Mouse (Mus musculus) gastrocnemius, adult 2 months (tissue): ENCODE results near the gene Scn4b. TPM values are rescaled to one million over a fixed set of nuclear protein-coding genes. Genes with fewer than 3 reads are reported as not detected.
A peak's percentile ranks its signal among the peaks of the same experiment; 100 is the strongest.

Source experiments
- DNase-seq: peaks from one replicate; pipeline ENCODE4 v3.0.0; 2022
- H3K27ac ChIP-seq: fragments of 200-600 bp; 2 replicates; pipeline ENCODE4 v1.8.1; 2022; ENCODE audit warnings: mild to moderate bottlenecking
- H3K4me3 ChIP-seq: fragments of 200-600 bp; 2 replicates; pipeline ENCODE4 v1.8.1; 2022; ENCODE audit warnings: mild to moderate bottlenecking, moderate library complexity
- CTCF ChIP-seq: fragments of 200-600 bp; IDR thresholded peaks from 2 replicates; pipeline ENCODE4 v1.8.1; 2022; ENCODE audit warnings: antibody characterized with exemption, mild to moderate bottlenecking, moderate library complexity
- intact Hi-C: fragments of 180-260 bp; cut with DNase I; formaldehyde crosslinking; loops from one replicate; pipeline ENCODE4 v1.15.1; 2025
- total RNA-seq, 2 experiments: library from RNA; stranded (reverse); gene quantifications; 2 replicates each; pipeline ENCODE4 v1.2.3; 2021

The Scn4b gene
- total RNA-seq, 2 experiments from 2014 or later, result 201 to 246 TPM

DNA sequence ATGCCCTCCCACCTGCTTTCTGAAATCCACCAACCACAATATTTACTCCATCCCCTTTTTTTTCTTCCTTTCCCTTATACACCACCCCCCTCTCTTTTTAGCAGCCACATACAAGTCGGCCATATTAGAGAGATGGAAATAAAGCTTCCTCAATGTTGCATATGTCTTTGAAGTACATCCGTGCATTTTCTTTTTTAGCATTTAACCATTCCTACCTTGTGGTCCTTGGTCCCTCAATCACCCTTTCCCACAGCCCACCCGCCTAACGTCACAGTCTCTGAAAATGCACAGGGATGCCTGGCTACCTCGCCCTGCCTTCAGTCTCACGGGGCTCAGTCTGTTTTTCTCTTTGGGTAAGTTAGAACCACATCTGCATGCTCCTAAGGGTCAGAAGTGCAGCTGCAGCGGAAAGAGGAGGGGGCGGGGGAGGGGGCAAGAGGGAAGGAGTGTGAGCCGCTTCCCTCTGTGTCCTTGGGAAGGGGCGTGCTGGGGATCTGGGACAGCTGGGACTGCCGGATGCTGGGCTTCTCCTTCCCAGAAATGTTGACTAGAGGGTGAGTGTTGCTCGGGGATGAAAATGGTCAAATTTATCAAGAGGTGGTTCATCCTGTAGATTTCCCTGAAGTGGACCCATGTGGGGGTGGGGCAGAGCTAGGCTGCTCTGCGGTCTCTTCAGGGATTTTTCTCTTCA lies 20.3 kb upstream of the Scn4b start, which contains the start of gene Scn2b:
Gene Scn2b, plus strand, starts transcription at position 42 of the 691 bp plus-strand sequence.
- Histone ChIP-seq H3K4me3 (peak within 1 kb of the TSS; percentile 52), H3K27ac (peak within 1 kb of the TSS; percentile 74)
- no peak for TF ChIP-seq CTCF
- DNase-seq, result no peak
- intact Hi-C loops, result no loop called here

DNA sequence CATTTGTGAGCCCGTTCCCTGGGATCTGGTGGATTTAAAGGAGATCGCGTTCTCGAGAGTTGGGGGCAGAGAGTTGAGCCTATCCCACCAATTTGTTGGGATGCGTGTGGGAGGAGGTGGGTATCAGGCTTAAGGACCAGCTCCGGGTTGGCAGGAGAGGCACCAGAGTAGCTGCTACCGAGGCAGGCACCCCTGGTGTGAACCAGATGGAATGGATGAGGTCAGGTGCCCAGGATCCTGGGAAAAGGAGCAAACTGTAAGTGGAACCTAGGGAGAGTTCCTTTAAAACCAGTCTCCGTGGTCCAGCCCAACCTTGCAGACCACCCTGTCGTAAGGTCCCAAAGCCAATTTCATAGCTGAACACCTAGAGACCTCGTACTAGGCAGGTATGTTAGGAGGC lies 19.6 kb upstream of the Scn4b start:
- H3K27ac ChIP-seq, result peak overlapping the region; percentile 68
- peak overlapping the region; percentile 48 for H3K4me3 ChIP-seq
- intact Hi-C loops, result no loop called here
- no peak for TF ChIP-seq CTCF
- DNase-seq, result no peak

DNA sequence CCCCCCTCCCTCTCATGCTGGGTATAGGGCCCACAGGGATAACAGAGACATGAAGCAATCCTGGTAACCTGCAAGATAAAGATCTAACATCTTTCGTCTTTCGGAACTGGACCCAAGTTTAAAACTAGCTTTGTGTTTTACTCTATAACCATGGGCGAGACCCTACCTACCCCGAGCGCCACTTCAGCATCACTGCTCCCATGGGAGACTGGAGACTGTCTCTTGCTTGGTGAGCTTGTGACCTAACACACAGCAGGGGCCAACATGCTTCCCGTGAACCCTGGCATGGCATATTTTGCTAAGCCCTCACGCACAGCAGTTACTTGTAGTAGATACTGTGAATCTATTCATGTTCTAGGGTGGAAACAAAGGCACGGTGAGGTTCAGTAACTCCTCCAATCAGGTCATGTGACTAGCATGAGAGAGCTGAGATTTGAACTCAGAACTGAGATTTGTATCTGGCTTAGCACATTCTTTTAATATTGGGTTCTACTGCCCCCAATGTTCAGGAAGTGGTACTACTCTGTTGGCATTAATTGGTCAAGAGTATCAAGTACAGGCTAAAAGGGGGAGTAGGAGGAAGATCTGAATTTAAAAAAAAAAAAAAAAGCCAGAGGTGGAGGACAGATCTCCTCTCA lies 18.8 kb upstream of the Scn4b start:
- peak; percentile 20; the same call in 1 of the 2 replicates for TF ChIP-seq CTCF
- Histone ChIP-seq H3K27ac (no peak overlapping the region), H3K4me3 (no peak overlapping the region)
- DNase-seq, result no peak
- intact Hi-C loops, result no loop called here

DNA sequence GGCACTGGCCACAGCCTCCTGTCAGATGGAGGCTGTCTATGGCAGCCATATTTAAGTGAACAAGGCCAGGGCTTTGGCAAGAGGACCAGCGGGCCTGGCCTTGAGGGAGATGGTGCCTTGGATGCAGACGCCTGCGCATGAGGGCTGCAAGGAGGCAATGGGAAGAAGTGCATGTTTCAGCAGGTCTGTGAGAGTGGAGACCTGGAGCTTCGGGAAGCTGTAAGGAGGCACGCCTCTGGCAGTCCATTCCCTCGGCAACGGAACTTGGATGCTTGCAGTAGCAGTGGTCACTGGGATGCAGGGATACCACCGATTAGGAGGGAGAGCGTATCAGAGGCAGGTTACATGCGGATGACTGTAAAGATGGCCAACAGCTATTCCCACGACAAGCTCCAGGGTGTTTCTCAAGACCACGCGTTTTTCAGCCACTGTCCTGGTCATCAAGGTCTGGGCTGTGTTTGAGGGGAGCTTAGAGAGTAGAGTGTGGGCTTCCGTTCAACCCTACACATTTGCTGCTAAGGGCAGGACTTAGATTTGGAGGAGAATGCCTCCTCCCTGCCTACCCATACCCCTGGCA lies 18.2 kb upstream of the Scn4b start:
- H3K27ac ChIP-seq, result no peak overlapping the region
- no peak for TF ChIP-seq CTCF
- intact Hi-C loops, result loop anchor here (5.0 kb wide), 1 partner anchor 63 kb away; the partner anchor contains the start of gene Mpzl3
- H3K4me3 ChIP-seq, result no peak overlapping the region
- DNase-seq, result no peak

DNA sequence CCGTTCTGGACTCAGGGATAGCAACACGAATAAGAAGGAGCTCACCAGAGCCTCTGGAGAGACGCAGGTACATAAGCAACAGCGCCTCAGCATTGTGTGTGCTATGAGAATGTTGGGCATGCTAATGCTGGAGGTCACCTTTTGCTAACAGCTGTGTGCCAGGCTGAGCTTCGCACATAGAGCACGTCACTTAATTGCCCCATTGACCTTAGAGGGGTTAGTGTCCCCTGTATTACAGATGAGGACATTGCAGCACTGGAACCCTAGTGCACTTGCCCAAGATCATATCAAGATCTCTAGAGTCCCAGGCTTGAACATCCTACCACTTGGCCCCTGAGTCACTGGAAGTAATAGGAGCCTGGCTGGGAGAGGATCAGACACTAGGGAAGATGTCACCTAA lies 17.6 kb upstream of the Scn4b start:
- intact Hi-C loops, result loop anchor here (5.0 kb wide), 1 partner anchor 63 kb away; the partner anchor contains the start of gene Mpzl3
- Histone ChIP-seq H3K4me3 (no peak overlapping the region), H3K27ac (peak overlapping the region; percentile 25)
- no peak for TF ChIP-seq CTCF
- no peak for DNase-seq

DNA sequence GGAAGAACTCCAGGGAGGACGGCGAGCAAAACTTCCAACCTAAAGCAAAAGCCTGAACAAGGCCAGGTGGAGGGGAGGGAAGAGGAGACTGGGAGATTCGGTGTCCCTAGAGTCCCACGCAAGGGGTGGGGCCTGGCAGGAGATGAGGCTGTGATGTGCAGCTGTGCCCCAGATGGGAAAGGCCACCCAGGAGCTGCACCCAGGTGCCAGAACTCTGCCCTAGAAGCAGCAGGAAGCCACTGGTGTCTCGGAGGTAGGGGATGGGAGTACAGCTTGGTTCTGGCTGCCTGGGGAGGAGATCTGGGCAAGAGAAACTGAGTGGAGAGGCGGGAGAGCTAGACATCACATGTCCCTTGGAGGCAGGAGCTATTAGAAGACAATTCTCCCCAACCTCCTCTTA lies 17.2 kb upstream of the Scn4b start:
- peak overlapping the region; percentile 25; the same call in 1 of the 2 replicates for H3K27ac ChIP-seq
- no peak for TF ChIP-seq CTCF
- DNase-seq, result peak; percentile 53
- no peak overlapping the region for H3K4me3 ChIP-seq
- intact Hi-C loops, result loop anchor here (1.0 to 5.0 kb wide), 3 partner anchors 13 to 64 kb away; partner anchors contain the start of gene Mpzl3

DNA sequence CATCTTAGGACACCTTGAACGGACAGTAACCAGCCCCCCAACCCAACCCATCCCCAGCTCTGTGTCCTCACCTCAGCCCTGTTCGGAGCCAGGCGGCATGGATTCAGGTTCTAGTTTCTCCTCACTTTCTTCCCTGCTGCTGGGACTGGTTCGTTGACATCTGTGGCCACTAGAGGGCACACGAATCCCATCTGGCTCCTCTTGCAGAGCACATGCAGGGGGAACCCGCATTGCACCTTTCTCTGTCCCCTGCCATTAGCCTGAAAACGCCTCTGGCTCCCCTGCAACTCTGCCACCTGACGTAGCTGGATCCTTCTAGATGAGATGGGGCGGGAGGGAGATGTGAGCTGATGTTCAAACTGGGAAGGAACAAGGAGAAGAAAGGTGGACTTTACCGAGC lies 16.4 kb upstream of the Scn4b start:
- peak overlapping the region; percentile 31 for H3K4me3 ChIP-seq
- intact Hi-C loops, result loop anchor here (1.0 to 5.0 kb wide), 3 partner anchors 13 to 64 kb away; partner anchors contain the start of gene Mpzl3
- peak; percentile 91 for TF ChIP-seq CTCF
- DNase-seq, result peak; percentile 82
- H3K27ac ChIP-seq, result peak overlapping the region; percentile 25; the same call in 1 of the 2 replicates

DNA sequence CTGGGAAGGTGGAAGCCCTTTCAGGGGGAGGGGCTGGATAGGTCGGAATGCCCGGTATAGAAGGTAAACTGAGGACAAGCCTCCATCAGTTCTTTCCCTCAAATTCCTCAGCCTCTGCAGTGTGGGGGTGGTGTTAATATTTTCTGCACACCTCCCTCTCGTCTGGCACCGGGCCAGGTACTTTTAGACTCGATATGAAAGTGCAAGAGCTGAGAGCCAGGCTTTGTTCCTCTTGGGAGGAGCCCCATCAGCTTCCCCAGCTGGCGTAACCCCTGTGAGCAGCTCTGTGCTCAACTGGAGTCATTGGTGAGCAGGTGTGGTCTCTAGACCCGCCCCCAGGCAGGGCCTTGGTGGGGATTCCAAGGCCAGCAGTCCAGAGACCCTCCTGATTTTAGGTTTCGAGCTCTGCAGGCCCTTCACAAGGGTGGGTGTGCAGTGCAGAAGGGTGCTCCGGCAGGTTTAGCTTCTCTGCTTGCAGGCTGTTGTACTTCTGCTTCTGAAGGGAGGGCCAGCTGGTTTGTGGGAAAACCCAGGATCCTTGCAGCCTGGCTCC lies 15.9 kb upstream of the Scn4b start:
- Histone ChIP-seq H3K4me3 (peak overlapping the region; percentile 31), H3K27ac (peak overlapping the region; percentile 25; the same call in 1 of the 2 replicates)
- peak; percentile 46 for DNase-seq
- intact Hi-C loops, result loop anchor here (5.0 kb wide), 1 partner anchor 65 kb away; the partner anchor contains the start of gene Mpzl3
- no peak for TF ChIP-seq CTCF

DNA sequence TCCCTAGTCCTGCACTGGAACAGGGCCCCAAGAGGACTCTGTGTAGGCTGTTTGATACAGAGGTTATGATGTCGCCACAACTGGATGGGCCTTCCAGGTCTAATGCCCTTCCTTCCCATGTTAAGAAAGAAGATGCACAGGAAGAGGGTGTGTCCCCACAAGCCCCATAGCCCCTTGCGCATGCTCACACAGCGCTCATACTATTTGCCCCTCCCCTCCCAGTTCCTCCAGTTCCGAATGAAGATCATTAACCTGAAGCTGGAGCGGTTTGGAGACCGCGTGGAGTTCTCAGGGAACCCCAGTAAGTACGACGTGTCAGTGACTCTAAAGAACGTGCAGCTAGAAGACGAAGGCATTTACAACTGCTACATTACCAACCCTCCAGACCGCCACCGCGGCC lies 13.0 kb upstream of the Scn4b start:
- intact Hi-C loops, result no loop called here
- no peak for TF ChIP-seq CTCF

DNA sequence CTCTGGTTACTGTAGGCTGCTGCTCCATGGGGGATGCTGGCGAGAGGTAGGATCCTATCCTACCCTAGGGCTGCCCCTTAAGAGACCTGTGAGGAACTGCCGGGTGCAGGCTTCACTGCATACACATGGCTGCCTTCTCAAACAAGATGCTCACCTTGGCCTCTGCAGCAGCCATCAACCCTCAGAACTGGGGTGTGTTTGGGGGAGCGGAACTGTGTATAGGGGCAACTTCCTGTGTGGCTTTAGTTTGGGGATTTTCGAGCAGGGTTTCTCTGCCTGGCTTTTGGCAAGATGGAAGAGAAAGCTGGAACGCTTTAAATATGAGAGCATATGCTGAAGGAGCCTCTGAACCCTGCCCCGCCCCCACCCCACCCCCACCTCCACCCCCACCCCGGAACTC lies 11.3 kb upstream of the Scn4b start:
- Histone ChIP-seq H3K4me3 (no peak overlapping the region), H3K27ac (no peak overlapping the region)
- DNase-seq, result no peak
- intact Hi-C loops, result no loop called here
- TF ChIP-seq CTCF, result no peak

More for the DNA sequence above, 13.0 kb upstream of the Scn4b start:
- H3K4me3 ChIP-seq, result no peak overlapping the region
- DNase-seq, result no peak
- no peak overlapping the region for H3K27ac ChIP-seq

DNA sequence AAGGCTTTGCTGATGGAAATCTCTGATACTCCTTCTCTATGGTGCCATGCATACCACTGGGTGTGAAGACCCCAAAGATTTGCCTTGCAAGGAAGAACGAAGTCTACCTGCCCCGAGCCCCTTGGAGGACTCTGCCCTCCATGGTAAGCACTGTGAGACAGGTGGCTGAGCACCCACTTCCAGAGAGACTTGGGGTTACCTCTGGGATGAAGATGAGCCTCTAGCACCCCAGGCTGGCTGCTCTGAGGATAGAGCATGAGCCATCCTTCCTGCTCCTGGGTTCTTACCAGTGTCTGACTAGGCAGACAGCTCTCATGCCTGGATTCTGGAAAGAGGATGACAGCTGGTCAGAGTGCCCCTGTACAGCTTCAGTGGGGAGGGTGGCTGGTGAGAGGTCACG lies 8.1 kb upstream of the Scn4b start:
- intact Hi-C loops, result loop anchor here (5.0 kb wide), 1 partner anchor 108 kb away; no protein-coding TSS in a partner anchor
- no peak overlapping the region for H3K27ac ChIP-seq
- no peak for DNase-seq
- H3K4me3 ChIP-seq, result no peak overlapping the region
- TF ChIP-seq CTCF, result no peak

DNA sequence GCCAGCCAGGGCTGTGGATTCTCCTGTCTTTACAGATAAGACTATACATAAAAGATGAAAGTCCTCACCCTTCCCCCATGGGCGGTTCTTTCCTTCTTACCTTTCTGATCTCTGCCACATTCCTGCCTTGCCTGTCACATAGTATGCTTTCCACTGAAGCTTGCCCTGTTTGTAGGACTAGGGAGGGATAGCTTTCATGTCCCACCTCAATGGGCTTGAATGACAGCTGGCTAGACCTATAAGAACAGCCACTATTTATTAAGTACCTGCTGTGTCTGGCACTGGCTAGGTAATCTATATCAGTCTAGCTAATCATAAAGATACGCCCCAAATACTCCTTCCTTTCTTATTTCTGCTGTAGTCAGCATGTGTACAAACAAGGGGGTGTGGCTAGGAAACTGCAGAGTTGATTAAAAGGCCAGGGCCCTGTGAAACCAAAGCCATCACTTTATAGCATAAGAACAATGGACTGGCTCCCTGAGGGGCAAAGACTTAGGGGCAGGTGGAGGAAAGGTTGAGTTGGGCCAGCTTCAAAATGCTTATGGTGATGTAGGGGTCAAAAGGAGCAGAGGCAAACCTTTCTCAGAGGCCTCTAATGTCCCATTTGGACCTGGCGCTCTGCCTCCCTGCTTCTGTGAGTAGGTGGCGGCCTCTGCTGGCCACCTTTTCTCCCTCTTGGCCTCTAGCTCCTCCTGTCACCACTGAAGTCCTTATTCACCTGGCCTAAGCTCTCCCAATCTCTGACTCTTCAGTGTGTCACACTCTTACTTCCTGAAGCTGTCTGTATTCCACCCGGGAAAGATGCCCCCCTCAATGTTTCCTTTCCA lies 4.5 kb upstream of the Scn4b start:
- Histone ChIP-seq H3K4me3 (no peak overlapping the region), H3K27ac (peak overlapping the region; percentile 94)
- peak; percentile 89 for DNase-seq
- intact Hi-C loops, result loop anchor here (1.0 to 5.0 kb wide), 2 partner anchors 12 to 111 kb away; no protein-coding TSS in a partner anchor
- peak; percentile 83 for TF ChIP-seq CTCF
